Mouse (Mus musculus): ENCODE results near the gene Sox8.

DNA sequence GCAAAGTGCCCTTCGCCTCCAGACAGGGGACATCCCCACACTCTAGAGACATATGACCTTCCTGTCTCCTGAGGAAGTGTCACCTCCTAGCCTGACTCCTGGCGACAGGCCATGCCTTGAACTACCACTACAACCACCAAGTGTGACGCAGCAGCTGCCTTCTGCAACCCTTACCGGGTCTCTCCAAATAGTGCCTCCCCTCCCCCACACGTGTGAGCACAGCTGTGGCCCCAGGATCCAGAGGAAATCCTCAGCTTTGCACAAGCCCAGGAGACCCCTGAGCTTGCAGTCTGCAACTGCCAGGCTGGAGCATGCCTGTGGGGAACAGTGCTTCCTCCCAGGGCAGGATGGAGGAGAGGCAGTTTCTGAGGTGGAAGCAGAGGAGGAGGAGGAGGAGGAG is 54.2 kb downstream of the Sox8 start:
- TF ChIP-seq CTCF (IDR thresholded peaks at IDR 0.05; ENCODE audit: insufficient read depth, low read depth, low read length) (no peak), POLR2A (IDR thresholded peaks at IDR 0.05; ENCODE audit: insufficient read depth, low read depth, low read length) (no peak)
